Mouse (Mus musculus) urinary bladder, postnatal 4 days (tissue): ENCODE results near the gene Otor.

ENCODE experiments used
- DNase-seq, 2 experiments: peaks; one replicate each; pipeline ENCODE4 v3.0.0; 2021 to 2022; ENCODE audit warnings: low spot score in 2 of 2

Gene Otor

DNA sequence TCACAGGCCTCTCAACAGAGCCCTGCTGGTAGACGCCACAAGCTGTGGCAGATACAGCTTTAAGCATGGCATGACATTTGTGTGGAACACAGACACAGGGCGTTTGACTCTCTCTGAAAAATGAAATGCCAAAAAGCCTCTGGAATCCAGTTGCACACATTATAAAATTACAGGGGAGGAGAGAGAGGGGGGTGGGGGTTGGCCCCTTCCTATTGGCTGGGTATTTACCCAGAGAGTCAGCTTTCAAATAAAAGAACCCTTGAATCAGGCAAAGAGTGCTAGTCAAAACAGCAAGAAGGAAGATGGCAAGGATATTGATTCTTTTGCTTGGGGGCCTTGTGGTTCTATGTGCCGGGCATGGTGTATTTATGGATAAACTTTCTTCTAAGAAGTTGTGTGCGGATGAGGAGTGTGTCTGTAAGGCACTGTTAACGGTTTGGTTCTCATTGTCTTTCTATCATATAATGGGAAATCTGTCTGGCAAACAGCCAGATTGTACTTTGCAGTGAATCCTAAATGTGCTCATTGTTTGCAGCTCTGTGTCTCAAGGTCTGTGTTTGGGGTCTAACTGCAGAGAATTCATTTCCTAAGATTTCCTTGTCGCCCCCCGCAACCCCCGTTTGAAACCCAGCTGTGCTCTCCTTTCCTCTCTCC lies at the start of gene Otor:
Gene Otor, plus strand, starts transcription at position 276 of the 654 bp plus-strand sequence.
- no peak for DNase-seq

DNA sequence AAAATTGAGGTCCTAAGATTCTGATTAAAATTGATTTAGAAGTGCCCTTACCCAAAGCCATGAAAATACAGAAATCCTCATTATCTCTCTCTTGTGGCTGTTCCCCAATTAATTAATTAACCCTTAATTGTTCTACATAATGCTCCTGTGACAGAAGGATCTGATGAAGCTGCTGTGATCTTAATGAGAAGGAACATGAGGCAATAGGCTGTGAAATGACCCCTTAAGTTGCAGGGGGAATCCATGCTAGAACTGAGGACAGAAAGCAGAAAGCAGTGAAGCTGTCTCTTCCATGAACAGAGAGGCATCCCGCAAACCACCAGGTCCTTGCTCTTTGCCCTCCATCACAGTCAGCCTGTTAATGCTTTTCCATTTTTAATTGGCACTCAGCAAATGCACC lies 47.0 kb upstream of the Otor start:
- DNase-seq, result no peak

DNA sequence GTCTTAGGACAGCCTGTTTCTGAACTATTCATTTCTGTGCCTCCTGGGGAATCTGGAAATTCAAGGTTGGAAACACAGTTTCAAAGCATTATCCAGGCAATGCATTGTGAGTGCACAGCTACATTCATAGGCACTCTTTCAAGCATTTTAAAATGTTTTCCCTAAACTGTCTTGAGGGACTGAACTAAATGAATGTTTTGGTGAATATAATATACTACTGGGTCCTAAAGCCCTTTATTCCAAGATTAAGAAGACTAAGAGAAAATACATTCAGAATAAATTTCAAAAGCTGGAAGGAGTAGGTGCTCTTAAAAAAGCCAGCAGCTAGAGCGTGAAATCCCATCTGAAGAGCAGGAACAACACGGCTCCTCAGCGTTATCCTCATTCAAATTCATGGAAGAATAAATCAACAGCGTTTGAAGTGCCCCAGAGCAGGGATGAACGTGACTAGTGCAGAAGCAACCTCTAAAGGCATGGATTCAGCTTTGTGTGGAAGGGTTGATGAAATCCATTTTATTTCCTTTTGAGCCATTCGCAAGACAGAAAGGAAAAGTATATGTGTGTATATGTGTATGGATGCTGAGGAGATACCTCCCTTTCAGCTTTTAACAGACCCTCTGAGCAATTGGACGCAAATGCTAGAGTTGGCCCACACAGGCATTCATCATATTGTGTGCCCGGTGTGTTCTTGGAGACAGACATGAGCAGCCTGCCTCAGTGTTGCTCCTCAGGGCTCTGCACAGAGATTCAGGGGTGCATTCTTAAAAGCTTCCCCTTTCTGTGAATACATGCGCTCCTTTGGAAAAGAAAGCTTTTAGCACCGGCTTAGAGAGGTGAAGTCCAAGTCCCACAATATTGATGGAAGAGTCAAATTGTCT lies 45.7 kb upstream of the Otor start:
- no peak for DNase-seq

DNA sequence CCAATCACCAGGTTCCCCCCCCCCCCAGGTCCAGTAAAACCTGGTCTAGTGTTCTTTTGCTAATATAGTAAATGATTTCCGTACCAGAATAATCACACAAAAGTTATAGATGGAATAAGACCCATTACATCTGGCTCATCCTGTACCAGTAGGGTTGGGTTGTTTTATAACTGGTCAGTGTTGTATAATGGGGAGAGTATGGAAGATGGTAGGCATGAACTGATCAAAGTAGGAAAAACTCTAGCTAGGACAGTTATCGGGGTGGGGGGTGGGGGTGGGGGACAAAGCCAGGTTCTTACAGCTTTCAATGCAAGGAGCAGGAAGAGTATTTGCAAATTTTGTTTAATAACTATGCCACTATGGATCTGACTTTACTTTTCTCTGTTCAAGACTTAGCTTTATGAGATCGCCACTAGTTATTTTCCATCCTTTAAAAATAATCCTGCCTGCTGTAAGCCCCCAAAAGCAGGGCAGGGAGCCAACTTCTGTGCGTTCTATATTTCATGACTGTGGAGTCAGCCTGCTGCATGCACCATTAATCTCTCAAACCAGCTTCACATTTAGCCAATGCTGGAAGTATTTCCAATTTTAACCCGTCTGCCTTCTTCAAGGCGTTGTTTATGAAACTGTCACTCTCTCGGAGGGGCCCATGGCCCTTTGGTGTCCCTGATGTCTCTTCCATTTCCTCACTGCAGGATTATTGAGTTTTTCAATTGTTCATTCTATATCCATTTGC lies 43.8 kb upstream of the Otor start:
- no peak for DNase-seq

DNA sequence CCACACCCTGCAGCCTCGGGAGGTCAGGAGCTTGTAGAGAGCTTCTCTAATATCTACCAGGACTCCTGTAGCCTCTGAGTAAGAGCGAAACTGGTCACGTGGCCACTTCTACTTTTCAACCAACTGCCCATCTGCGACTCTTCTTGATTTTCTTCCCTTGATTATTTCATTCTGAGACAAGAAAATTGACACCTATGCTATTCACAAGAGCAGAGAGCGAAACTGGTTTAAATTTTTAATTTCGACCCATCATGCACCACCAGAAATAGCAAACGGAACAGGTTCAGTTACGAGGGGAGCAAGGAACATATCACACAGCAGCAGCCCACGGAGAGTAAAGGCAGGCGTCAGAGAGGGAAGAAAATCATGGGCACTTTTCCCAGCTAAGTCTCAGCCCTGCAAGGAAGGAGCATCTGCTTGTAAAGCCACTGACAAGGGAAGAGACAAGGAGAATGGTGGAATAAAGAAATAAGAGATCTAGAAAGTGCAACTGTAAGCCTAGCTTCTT lies 43.1 kb upstream of the Otor start:
- no peak for DNase-seq

DNA sequence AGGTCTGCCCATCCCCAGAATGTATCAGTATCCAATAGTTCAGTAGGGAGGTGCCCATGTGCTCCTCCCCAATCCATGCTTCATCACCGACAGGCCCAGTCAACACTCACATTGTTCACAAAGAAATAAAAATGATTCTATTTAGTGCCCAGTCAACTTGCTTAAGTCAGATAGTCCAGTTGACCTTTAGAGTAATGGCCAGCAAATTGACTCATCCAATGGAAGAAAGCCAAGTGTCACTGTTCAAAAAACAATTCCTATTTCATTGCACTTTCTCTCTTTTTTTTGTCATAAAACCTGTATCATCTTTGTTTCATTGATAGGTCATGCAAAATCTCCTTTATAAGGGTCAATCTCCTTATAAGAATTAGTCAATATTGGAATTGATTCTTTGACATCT lies 36.7 kb upstream of the Otor start:
- no peak for DNase-seq

DNA sequence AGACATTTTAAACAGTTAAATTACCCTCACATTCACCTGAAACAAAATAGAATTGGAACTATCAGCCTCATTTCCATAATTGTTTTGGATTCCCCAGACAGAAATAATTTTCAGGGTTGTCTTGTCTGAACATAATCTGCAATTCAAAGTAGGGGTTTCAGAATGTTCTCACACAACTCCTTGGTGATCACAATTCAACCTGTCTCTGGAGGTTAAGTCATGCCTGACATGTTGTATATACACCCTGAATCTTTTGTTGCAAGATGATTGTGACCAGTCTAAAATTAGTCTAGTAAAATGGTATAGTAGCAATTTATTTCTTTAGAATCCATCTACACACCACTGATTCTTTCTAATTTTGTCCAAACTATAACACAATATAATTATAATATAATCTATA lies 23.0 kb upstream of the Otor start:
- no peak for DNase-seq

DNA sequence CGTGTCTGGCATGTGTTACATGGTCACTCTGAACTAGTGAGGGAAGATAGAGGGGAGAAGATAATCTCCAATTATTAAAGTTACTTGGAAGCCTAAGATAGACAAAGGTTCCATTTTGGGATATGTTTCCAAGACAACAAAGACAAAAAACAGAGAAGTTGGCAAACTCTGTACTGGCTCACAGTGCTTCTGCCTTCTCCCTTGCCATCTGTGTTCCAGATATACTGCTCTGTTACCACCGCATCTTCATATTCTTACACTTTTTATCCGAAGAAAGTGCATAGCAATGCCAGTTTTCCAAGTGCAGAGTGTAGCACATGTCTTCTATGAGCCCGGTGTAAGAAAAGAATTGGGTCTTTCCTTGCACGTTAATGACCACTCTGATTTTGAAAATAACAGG lies 21.5 kb upstream of the Otor start:
- no peak for DNase-seq

DNA sequence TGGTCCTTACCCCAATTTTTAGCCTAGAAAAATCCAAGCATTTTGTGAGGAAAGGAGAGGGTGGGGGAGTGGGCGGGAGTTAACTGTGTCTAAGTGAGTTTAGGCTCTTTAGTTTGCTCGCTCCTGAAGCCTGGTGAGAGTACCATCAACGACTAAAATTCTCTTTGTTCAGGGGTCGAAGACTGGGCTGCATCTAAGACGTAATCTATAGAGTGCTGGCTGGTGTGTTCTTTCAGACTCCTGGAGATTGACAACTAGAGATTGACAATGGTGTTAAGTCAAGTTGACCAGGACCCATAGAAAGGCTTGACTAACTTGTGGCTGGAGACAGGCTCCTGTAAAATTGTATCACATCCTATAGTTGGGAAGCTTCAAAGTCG lies 15.9 kb upstream of the Otor start:
- DNase-seq, result no peak

DNA sequence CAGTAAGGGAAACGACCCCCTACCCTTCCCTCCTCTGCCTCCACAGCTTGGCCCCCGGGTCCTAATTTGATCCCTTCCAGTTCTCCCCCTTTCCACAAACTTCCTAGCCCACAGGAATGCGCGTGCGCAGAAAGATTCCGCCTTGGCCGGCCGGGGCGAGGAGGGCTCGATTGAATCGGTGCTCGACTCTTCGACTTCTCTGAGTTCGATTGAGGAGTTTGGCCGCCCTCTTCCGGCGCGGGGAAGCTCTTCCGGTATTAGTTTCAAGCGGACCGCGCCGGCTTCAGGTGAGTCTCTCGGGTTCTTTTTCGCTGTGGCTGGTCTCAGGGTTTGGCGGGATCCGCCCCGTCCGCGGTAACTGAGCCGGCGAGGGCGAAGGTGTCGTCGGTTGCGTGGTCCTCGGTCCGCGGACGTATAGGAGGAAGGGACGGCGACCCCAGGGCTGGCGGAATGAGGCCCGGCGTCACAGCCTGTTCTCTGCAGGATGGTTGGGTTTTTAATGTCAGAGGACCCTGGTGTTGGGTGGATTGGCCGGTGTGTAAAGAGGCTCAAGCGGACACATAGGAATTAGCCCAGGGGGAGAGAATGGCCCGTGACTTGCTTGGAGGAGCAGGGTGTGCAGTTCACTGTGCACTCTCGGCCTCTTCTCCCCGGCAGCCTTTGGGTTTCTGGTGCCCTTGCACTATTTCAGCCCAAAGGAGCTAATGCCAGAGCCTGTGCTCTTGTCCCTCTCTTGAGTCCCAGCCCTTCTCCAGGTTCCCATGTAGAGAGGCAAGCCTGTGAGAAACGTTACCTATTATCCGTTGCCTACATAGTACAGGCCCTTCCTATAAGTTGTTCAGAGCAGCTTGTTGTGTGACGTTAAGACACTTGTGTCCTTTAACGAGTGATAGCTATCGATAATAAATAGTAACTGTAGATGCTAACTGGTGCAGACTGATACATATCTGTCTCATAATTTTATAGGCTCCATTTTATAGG lies 15.2 kb upstream of the Otor start, which contains the start of gene Snrpb2:
Gene Snrpb2, plus strand, starts transcription at position 228 of the 981 bp plus-strand sequence.
- DNase-seq, result peak; percentile 84 to 92

DNA sequence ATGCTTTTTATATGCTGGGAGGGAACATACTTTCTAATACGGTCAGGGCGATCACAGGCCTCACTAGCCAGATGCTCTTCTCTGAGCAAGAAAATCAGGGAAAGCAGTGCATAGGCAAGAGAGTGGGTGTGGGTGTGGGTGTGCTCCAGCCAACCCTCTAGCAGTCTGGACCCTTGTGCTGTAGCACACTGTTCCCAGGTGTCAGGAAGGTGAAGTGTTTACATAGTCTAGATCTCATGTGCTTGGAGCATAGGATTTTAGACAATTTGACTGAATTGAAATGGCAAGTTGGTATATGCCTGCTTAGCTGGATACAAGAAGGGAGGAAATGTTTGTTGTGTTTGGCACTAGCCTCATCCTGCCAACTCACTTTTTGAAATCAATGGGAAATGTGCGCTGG lies 12.4 kb upstream of the Otor start:
- DNase-seq, result no peak

DNA sequence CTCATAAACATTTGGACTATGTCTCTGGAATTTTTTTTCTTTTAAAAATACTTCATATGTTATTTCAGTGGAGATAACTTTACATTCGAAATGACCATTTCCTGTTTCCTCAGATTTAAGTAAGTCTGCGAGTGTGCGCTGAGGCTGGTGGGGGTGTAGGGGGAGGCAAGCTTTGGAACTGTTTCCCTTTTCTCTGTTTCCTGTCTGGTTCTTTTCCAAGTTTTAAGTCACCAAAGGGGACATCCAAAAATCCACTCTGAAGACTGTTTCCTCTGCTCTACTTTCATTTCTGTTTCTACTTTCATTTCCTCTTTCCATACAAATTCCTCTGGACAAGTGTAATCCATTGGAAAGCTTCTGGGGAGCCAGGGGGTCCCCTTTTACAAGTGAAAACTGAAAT lies 3.4 kb downstream of the Otor start:
- no peak for DNase-seq

DNA sequence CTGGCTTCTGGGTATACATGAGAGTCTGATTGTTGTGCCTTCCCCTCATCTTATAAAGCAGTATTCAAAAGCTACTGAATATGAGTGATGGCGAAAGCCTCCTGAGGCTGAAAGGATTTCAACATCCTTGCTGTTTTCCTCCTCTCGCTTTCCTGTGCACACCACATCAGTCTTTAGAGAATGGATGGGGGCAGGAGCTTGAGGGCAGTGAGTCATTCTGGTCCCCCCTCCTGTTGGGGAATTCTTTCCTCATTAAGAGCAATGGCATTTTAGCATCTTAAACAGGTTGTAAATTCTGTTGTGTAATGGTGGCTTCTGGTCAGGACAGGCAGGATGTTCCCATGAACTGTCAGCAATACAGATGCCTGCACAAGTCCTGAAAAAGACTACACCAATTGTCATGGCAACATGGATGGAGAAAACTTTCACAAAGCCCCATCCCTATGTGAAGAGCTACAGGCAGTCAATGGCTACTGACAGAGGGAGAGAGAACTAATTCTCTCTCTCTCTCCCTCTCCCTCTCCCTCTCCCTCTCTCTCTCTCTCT lies 6.7 kb downstream of the Otor start:
- no peak for DNase-seq

DNA sequence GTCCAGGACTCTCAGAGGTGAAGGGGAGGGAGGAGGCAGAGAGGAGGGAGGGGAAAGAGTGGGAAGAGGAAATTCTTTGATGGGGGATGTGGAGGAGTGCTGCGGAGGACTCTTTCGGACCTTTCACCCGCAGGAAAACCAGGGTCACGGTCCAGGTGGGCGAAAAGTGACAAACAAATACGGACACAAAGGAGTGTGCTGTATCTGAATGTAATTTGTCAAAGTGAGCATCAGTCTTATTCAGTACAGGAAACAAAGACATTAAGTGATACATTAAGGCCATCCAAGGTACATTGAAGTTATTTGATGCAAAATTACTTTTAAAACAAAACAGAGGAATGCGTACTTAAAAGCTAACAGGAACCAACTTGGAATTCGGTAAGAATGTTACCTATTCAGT lies 11.6 kb downstream of the Otor start:
- no peak for DNase-seq

DNA sequence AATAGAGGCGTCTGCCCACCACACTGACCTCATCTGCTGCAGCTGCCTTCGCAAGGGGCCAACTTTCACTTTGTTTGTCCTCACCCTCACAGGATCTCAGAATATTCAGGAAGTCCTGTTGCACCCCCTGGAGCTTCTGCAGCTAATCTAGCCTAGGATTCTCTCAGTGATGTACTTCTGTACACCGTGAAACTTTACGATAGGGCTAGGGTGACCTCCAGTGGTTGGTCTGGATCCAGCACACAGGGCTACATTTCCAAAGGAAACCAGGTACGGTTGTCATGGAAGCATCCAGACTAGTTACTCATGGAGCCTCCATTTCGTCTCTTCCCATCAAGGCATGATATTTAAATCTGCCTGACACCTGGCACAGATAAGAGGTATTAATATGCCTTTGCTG lies 15.5 kb downstream of the Otor start:
- DNase-seq, result peak in 1 of 2 experiments; percentile 61

DNA sequence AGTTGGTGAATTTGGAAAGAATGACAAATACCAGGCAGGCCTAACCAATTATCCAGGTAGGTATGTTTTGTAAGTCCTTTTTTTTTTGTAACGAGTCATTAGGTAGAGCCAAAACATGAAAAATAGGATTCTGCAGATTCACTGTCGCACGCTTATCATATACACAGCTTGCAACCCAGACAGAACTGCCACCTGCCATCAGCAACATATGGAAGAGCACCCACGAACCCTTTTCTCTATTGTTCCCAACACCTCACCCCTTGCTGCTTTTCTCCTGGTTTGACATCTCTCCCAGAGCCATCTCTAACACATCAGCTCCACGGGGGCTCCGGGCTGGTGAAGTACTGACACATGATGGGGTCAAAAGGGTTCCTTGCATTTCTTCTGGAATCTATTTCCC lies 16.5 kb downstream of the Otor start:
- no peak for DNase-seq

DNA sequence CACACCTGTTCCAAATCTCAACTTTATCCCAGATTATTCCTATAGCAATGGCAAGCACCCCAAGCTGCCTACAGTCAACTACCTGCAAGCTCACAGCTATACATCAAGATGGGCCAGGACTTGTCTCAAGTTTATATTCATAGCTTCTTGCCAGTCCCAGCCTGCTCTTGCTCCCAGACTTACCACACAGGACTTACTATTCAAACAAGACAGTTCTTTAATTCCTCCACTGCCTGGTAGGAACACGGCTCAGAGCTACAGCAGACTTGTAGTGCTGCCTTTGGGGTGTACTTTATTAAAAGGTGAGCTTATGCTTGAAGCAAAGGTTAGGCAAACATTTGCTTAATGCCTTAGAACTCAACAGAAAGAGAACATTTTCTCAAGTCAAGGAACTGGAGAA lies 18.9 kb downstream of the Otor start:
- DNase-seq, result no peak

DNA sequence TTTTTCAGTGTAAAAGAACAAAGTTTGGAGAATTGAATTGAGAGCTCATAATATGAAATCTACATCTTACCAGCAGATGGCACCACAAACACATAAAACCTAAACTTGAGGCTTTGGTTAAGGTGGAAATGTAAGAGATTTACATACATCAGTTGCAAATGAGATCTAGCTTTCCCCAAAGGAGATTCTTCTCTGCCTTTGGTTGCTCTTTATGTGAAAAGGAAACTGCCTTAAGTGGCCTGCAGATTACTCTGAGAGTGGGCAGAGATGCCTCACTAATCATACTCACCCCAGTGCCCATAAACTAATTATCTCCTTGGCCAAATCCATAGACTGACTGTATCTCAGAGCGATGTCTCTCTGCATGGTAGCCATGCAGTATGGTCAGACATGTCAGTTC lies 35.6 kb downstream of the Otor start:
- no peak for DNase-seq

DNA sequence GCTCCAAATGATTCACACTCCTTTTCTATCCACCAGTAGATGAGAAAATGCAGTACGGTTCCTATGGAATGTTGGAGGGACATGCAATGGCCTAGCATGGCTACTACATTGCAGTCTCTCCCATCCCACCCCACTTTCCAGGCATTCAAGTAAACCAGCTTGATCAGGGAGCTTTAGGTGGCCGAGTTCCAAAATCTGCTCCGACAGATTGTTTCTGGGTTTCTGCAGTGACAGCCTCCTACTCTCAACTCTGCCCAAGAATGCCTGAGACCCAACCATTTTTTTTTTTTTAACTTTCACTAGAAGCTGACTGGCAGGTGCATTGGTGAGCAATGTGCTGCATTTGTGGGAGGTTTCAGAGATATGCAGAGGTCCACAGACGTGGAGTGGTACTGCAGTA lies 36.4 kb downstream of the Otor start:
- DNase-seq, result no peak

DNA sequence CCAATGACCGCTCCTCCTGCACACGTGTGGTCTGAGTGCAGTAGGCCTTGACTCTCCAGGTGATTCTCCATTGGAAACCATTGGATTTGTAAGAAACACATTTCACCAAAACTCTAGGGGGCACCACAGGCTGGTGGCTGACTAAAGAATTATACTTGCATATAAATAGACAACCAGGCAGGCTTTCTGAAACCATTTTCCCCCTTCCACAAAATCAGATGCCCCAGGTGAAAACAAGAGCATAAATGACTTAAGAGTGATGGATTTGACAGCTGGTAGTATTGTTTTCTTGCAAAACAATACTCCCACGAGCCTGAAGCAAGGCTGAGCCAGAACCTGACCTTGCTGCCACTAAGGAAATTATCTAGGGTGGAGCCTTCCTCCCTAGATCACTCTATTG lies 39.2 kb downstream of the Otor start:
- no peak for DNase-seq

DNA sequence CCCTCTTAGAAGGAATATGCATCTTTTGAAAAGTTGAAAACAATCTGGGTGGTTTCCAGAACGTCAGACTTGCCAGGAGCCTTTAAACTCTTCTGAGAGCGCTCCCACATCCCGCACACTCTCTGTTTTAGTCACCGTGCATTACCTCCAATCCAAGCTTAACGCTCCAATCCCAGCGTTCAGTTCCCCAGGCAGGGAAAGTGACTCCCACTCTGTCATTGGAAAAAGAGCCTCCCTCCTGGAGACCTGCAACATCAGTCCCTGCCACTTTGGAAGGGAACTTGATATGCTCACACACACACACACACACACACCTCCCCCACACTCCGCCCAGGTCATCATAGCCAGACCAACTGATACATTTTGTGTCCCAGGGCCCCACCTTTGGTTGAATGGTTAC lies 39.9 kb downstream of the Otor start:
- DNase-seq, result no peak
